In genomic region chr10:45471321-45471720, GRCm38 (mm10) we compare ENCODE assay signal across 13 mouse cellular contexts. TPM values are rescaled to one million over a fixed set of nuclear protein-coding genes. Genes with fewer than 3 reads are reported as not detected.
DNase-seq lines count a peak whose midpoint lies in the region; ATAC-seq and TF ChIP-seq lines count a peak whose summit lies in the region.
"Had no signal": no experiment of that assay in that cellular context is flagged by ENCODE, and none has a peak within 500 bp of the region (broad histone marks: within the 10 kb centered on the region; RNA-seq: fewer than 3 reads in every experiment).

No protein-coding gene starts in this region.

- H3K27me3 ChIP-seq in kidney, embryonic 16.5 days (ENCODE audit: insufficient read depth, low read length): peaks cover 38% of the 10 kb centered on the region
- peaks cover 41% of the 10 kb centered on the region for H3K27me3 ChIP-seq in forebrain, postnatal 0 days (ENCODE audit: insufficient read depth, low read length)
- no peaks in the 10 kb centered on the region for H3K27me3 ChIP-seq in liver, embryonic 16.5 days (ENCODE audit: control insufficient read depth, insufficient read depth, low read depth, low read length)
- H3K27me3 ChIP-seq in intestine, embryonic 15.5 days (replicated peaks): peaks cover 14% of the 10 kb centered on the region

- no peak overlapping the region for H3K27ac ChIP-seq in kidney, embryonic 16.5 days (ENCODE audit: low read length)
- H3K27ac ChIP-seq in forebrain, postnatal 0 days (ENCODE audit: low read depth, low read length): no peak overlapping the region
- H3K27ac ChIP-seq in liver, embryonic 16.5 days (ENCODE audit: low read length): no peak overlapping the region
- H3K27ac ChIP-seq in intestine, embryonic 15.5 days: no peak overlapping the region
- H3K27ac ChIP-seq: limb, embryonic 13.5 days had no signal

- H3K36me3 ChIP-seq in kidney, embryonic 16.5 days (ENCODE audit: insufficient read depth, low read length): no peaks in the 10 kb centered on the region
- no peaks in the 10 kb centered on the region for H3K36me3 ChIP-seq in forebrain, postnatal 0 days (ENCODE audit: insufficient read depth)
- H3K36me3 ChIP-seq in liver, embryonic 16.5 days (ENCODE audit: control insufficient read depth, insufficient read depth): no peaks in the 10 kb centered on the region
- no peaks in the 10 kb centered on the region for H3K36me3 ChIP-seq in intestine, embryonic 15.5 days
- H3K36me3 ChIP-seq: limb, embryonic 13.5 days had no signal

- H3K4me2 ChIP-seq in kidney, embryonic 16.5 days (replicated peaks; ENCODE audit: low read depth, low read length): peak overlapping the region; percentile 28; the same call in 1 of the 2 replicates
- no peak overlapping the region for H3K4me2 ChIP-seq in forebrain, postnatal 0 days (ENCODE audit: low read depth)
- peak overlapping the region; percentile 41 for H3K4me2 ChIP-seq in liver, embryonic 16.5 days (ENCODE audit: low read depth, low read length)
- H3K4me2 ChIP-seq in intestine, embryonic 15.5 days (replicated peaks): no peak overlapping the region

- no peak for ATAC-seq in kidney, embryonic 16.5 days (ENCODE audit: low FRiP score, low TSS enrichment)
- ATAC-seq in forebrain, postnatal 0 days: no peak
- ATAC-seq in liver, embryonic 16.5 days (ENCODE audit: low read depth): no peak
- ATAC-seq in intestine, embryonic 15.5 days: no peak
- ATAC-seq: intestine, postnatal 0 days had no signal

- peak; percentile 65 for DNase-seq in embryo, embryonic 10.5 days (ENCODE audit: low spot score)
- DNase-seq in embryo, embryonic 10 days (ENCODE audit: low spot score): no peak
- no peak for DNase-seq in kidney, adult 8-10 months
- peak; percentile 9 for DNase-seq in forebrain, postnatal 0 days
- DNase-seq in urinary bladder, postnatal 25 days (ENCODE audit: low spot score): no peak
- DNase-seq: cerebellum, postnatal 25 days had no signal

- H3K9ac ChIP-seq in kidney, embryonic 16.5 days (replicated peaks; ENCODE audit: low read length): no peak overlapping the region
- no peak overlapping the region for H3K9ac ChIP-seq in forebrain, postnatal 0 days
- H3K9ac ChIP-seq in liver, embryonic 16.5 days (ENCODE audit: low read depth, low read length): no peak overlapping the region
- no peak overlapping the region for H3K9ac ChIP-seq in intestine, embryonic 15.5 days
- H3K9ac ChIP-seq: limb, embryonic 13.5 days had no signal

- H3K4me1 ChIP-seq in kidney, embryonic 16.5 days (ENCODE audit: insufficient read depth, low read length): peaks cover 5% of the 10 kb centered on the region; the same call in 1 of the 2 replicates
- H3K4me1 ChIP-seq in forebrain, postnatal 0 days (ENCODE audit: insufficient read depth): no peaks in the 10 kb centered on the region
- H3K4me1 ChIP-seq in liver, embryonic 16.5 days (ENCODE audit: control insufficient read depth, low read depth, low read length): peaks cover 11% of the 10 kb centered on the region
- 0 out of 2 replicates have a peak, but pooled peaks cover 5% of the 10 kb centered on the region for H3K4me1 ChIP-seq in intestine, embryonic 15.5 days (replicated peaks)

- no peaks in the 10 kb centered on the region for H3K9me3 ChIP-seq in kidney, embryonic 16.5 days (ENCODE audit: low read length)
- no peaks in the 10 kb centered on the region for H3K9me3 ChIP-seq in forebrain, postnatal 0 days (ENCODE audit: low read length)
- no peaks in the 10 kb centered on the region for H3K9me3 ChIP-seq in liver, embryonic 16.5 days (replicated peaks; ENCODE audit: control insufficient read depth, low read length)
- no peaks in the 10 kb centered on the region for H3K9me3 ChIP-seq in intestine, embryonic 15.5 days
- H3K9me3 ChIP-seq: limb, embryonic 13.5 days had no signal

- WGBS in kidney, embryonic 16.5 days: 22% methylated on average over 3 of the region's 3 CpGs
- WGBS in forebrain, postnatal 0 days: 27% methylated on average over 3 of the region's 3 CpGs
- 18% methylated on average over 3 of the region's 3 CpGs for WGBS in liver, embryonic 16.5 days (ENCODE audit: insufficient replicate concordance)
- WGBS in intestine, embryonic 15.5 days: 27% methylated on average over 3 of the region's 3 CpGs

- H3K4me3 ChIP-seq in kidney, embryonic 16.5 days (ENCODE audit: low read length): no peak overlapping the region
- H3K4me3 ChIP-seq in forebrain, postnatal 0 days (ENCODE audit: low read depth, low read length): no peak overlapping the region
- no peak overlapping the region for H3K4me3 ChIP-seq in liver, embryonic 16.5 days (ENCODE audit: low read depth, low read length)
- H3K4me3 ChIP-seq in intestine, embryonic 15.5 days (replicated peaks): no peak overlapping the region
- H3K4me3 ChIP-seq: limb, embryonic 13.5 days had no signal

- TF ChIP-seq CTCF in forebrain, postnatal 0 days (IDR thresholded peaks at IDR 0.05; ENCODE audit: low read depth): no peak

RNA-seq across cellular contexts. Expression of gene Lin28b, which starts 14.9 kb away (rescaled TPM):
- polyA plus RNA-seq in kidney, embryonic 16.5 days (2015; fragmentation: Nextera tagmentation; extraction: Ambion mirVana): 0.75 and 1.3 TPM in 2 replicates
- total RNA-seq in forebrain, postnatal 0 days (2014; rRNA removed): 5.7 and 9.0 TPM in 2 replicates
- polyA plus RNA-seq in forebrain, postnatal 0 days (2015; fragmentation: Nextera tagmentation; extraction: Ambion mirVana): 1.2 and 2.2 TPM in 2 replicates
- polyA plus RNA-seq in liver, embryonic 16.5 days (2015; fragmentation: Nextera tagmentation; extraction: Ambion mirVana): 4.4 and 4.9 TPM in 2 replicates
- 0.92 and 1.2 TPM in 2 replicates for polyA plus RNA-seq in intestine, embryonic 15.5 days (2015; fragmentation: Nextera tagmentation; extraction: Ambion mirVana)
- total RNA-seq: gastrocnemius, postnatal 4 days; megakaryocyte, adult 5-6 weeks had no signal

Comparison
In these comparisons a context has a peak if more than half of its experiments do, and no peak if none do; other contexts are left out.
1. DNase-seq: peak in embryo, embryonic 10.5 days (single experiment) and forebrain, postnatal 0 days (single experiment); none in embryo, embryonic 10 days (single experiment), kidney, adult 8-10 months (0 of 2) and urinary bladder, postnatal 25 days (single experiment).
2. H3K4me2 ChIP-seq: peak in kidney, embryonic 16.5 days (single experiment) and liver, embryonic 16.5 days (single experiment); none in forebrain, postnatal 0 days (single experiment) and intestine, embryonic 15.5 days (single experiment).